Mouse (Mus musculus): ENCODE measurements at regions not wholly inside any gene's neighbourhood (a gene's known extent, or its start where the extent isn't known, plus 50 kb on each side); places are given as distances from the start of the nearest gene placed in this dataset.

- Histone ChIP-seq H3K27ac (ENCODE audit: insufficient read depth, low read depth, low read length) (no peak overlapping the region), H3K4me1 (ENCODE audit: control insufficient read depth, insufficient read depth, low read length) (no peaks in the 10 kb centered on the region), H3K4me3 (ENCODE audit: insufficient read depth, low read length) (no peak overlapping the region)
- TF ChIP-seq POLR2A (IDR thresholded peaks at IDR 0.05; ENCODE audit: borderline replicate concordance, low read depth, low read length) (no peak), CTCF (IDR thresholded peaks at IDR 0.05; ENCODE audit: low read depth, low read length) (no peak)
These were observed 310.6 kb downstream of the Serpinb8 start for GRCm38 (mm10) chr1:107900449-107900848.

- TF ChIP-seq POLR2A (IDR thresholded peaks at IDR 0.05; ENCODE audit: borderline replicate concordance, low read depth, low read length) = no peak
- no peak for TF ChIP-seq CTCF (IDR thresholded peaks at IDR 0.05; ENCODE audit: low read depth, low read length)
- no peaks in the 10 kb centered on the region for H3K4me1 ChIP-seq (ENCODE audit: control insufficient read depth, insufficient read depth, low read length)
- H3K27ac ChIP-seq (ENCODE audit: insufficient read depth, low read depth, low read length) = no peak overlapping the region
- no peak overlapping the region for H3K4me3 ChIP-seq (ENCODE audit: insufficient read depth, low read length)
These were observed 311.1 kb downstream of the Serpinb8 start for GRCm38 (mm10) chr1:107900913-107901312.

- H3K27ac ChIP-seq (ENCODE audit: insufficient read depth, low read depth, low read length) = no peak overlapping the region
- H3K4me1 ChIP-seq (ENCODE audit: control insufficient read depth, insufficient read depth, low read length) = no peaks in the 10 kb centered on the region
- H3K4me3 ChIP-seq (ENCODE audit: insufficient read depth, low read length) = no peak overlapping the region
- TF ChIP-seq POLR2A (IDR thresholded peaks at IDR 0.05; ENCODE audit: borderline replicate concordance, low read depth, low read length) (no peak), CTCF (IDR thresholded peaks at IDR 0.05; ENCODE audit: low read depth, low read length) (no peak)
These were observed 318.6 kb downstream of the Serpinb8 start for GRCm38 (mm10) chr1:107908236-107909063.

GRCm38 (mm10) chr1:107914671-107915590 lies 325.1 kb downstream of the Serpinb8 start:
- TF ChIP-seq CTCF (IDR thresholded peaks at IDR 0.05; ENCODE audit: low read depth, low read length) = no peak
- no peak for TF ChIP-seq POLR2A (IDR thresholded peaks at IDR 0.05; ENCODE audit: borderline replicate concordance, low read depth, low read length)
- no peak overlapping the region for H3K4me3 ChIP-seq (ENCODE audit: insufficient read depth, low read length)
- H3K27ac ChIP-seq (ENCODE audit: insufficient read depth, low read depth, low read length) = no peak overlapping the region
- H3K4me1 ChIP-seq (ENCODE audit: control insufficient read depth, insufficient read depth, low read length) = no peaks in the 10 kb centered on the region

GRCm38 (mm10) chr1:107917037-107917436 lies 327.2 kb downstream of the Serpinb8 start:
- no peak overlapping the region for H3K4me3 ChIP-seq (ENCODE audit: insufficient read depth, low read length)
- H3K27ac ChIP-seq (ENCODE audit: insufficient read depth, low read depth, low read length) = no peak overlapping the region
- TF ChIP-seq CTCF (IDR thresholded peaks at IDR 0.05; ENCODE audit: low read depth, low read length) (no peak), POLR2A (IDR thresholded peaks at IDR 0.05; ENCODE audit: borderline replicate concordance, low read depth, low read length) (no peak)
- H3K4me1 ChIP-seq (ENCODE audit: control insufficient read depth, insufficient read depth, low read length) = no peaks in the 10 kb centered on the region

- TF ChIP-seq POLR2A (IDR thresholded peaks at IDR 0.05; ENCODE audit: borderline replicate concordance, low read depth, low read length) = no peak
- no peak for TF ChIP-seq CTCF (IDR thresholded peaks at IDR 0.05; ENCODE audit: low read depth, low read length)
- Histone ChIP-seq H3K4me3 (ENCODE audit: insufficient read depth, low read length) (no peak overlapping the region), H3K4me1 (ENCODE audit: control insufficient read depth, insufficient read depth, low read length) (no peaks in the 10 kb centered on the region), H3K27ac (ENCODE audit: insufficient read depth, low read depth, low read length) (no peak overlapping the region)
These were observed 351.9 kb downstream of the Serpinb8 start for GRCm38 (mm10) chr1:107941601-107942270.

- no peak for TF ChIP-seq POLR2A (IDR thresholded peaks at IDR 0.05; ENCODE audit: borderline replicate concordance, low read depth, low read length)
- no peak for TF ChIP-seq CTCF (IDR thresholded peaks at IDR 0.05; ENCODE audit: low read depth, low read length)
- Histone ChIP-seq H3K4me3 (ENCODE audit: insufficient read depth, low read length) (no peak overlapping the region), H3K4me1 (ENCODE audit: control insufficient read depth, insufficient read depth, low read length) (no peaks in the 10 kb centered on the region), H3K27ac (ENCODE audit: insufficient read depth, low read depth, low read length) (no peak overlapping the region)
These were observed 356.6 kb downstream of the Serpinb8 start for GRCm38 (mm10) chr1:107946204-107946939.

GRCm38 (mm10) chr1:107950396-107950795 lies 360.6 kb downstream of the Serpinb8 start:
- TF ChIP-seq POLR2A (IDR thresholded peaks at IDR 0.05; ENCODE audit: borderline replicate concordance, low read depth, low read length) = no peak
- TF ChIP-seq CTCF (IDR thresholded peaks at IDR 0.05; ENCODE audit: low read depth, low read length) = no peak
- Histone ChIP-seq H3K4me3 (ENCODE audit: insufficient read depth, low read length) (no peak overlapping the region), H3K4me1 (ENCODE audit: control insufficient read depth, insufficient read depth, low read length) (no peaks in the 10 kb centered on the region), H3K27ac (ENCODE audit: insufficient read depth, low read depth, low read length) (no peak overlapping the region)

GRCm38 (mm10) chr1:107961009-107961408 lies 371.2 kb downstream of the Serpinb8 start:
- Histone ChIP-seq H3K4me1 (ENCODE audit: control insufficient read depth, insufficient read depth, low read length) (no peaks in the 10 kb centered on the region), H3K4me3 (ENCODE audit: insufficient read depth, low read length) (no peak overlapping the region), H3K27ac (ENCODE audit: insufficient read depth, low read depth, low read length) (no peak overlapping the region)
- TF ChIP-seq CTCF (IDR thresholded peaks at IDR 0.05; ENCODE audit: low read depth, low read length) (no peak), POLR2A (IDR thresholded peaks at IDR 0.05; ENCODE audit: borderline replicate concordance, low read depth, low read length) (no peak)

Measured in bone marrow macrophage, adult 2 months (primary cell).